Mouse (Mus musculus) thymus, postnatal 36 days (tissue): Measurements from ENCODE around the gene Lifr.

Experiments
- DNase-seq, 2 experiments: peaks; one replicate each; pipeline ENCODE4 v3.0.0; 2022; ENCODE audit warnings: mixed read lengths in 2 of 2

The Lifr gene

DNA sequence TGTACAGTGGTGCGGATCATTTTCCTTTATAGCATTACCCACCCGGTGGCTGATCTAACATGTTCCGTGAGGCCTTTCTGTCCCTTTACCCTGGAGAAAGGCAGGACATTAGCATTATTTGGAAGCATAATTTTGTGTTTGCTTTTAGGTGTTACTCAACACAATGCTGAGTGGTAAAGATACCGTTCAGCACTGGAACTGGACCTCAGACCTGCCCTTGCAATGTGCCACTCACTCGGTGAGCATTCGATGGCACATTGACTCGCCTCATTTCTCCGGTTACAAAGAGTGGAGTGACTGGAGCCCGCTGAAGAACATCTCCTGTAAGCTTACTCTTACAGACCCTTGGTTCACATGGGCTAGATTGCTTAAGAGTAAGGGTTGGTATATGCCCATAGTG, 76.3 kb downstream of the Lifr start:
- DNase-seq: no peak

DNA sequence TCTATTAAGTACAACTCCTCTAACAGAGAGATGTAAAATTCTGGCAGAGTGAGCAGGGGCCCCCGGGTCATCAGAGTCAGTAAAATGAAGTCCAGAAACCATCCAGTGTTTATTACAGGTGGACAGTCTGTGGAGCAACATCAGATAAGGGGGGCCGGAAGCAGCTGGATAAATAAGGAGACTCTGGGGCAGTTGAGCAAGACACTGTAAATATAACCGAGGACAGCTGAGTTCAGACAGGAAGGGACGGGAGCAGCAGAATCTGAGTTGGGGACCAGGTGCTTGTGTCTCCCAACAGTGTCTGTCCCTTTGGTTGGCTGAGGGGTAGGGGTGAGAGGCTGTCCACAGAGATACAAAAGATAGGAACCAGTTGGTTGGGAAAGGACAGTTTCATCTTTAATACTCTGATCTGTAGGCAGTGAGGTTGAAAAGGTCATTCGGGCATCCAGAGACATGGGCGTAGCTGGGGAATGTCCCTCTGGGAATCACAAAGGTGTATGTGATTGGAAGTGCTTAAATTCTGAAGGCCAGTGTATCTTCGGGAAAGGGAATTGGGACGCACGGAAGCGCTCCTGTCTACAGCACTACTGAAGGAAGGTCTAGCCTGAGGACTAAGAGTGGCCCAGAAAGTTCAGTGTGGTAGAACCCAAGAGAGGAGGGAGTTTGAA, 77.0 kb downstream of the Lifr start:
- no peak for DNase-seq

DNA sequence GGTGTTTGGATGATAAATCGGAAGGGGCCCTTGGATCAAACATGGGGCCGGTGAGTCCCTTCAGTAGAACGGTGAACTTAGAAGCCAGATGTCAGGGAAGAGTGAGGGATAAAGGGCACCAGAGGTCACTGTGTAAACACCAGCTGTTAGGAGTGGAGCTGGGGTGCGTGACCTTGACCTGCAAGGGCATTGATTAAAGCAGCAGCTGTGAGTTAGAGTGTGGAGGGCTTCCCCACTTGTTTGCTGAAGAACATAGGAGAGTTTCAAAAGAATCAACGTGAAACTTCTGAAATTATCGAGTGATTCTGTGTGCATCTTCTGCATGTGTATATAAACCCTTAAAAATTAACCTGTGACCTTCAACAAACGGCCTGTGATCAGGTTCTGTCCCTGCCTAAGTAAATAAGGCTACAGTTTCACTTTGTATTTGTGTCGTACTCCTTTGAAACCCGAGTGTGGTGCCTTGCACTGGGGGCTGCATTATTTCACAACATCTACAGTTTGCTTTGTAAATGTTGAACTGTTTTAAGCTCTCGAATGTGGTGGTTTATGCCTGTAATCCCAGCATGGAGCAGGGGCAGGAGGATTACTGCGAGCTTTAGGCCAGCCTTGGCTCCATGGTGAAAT, 77.6 kb downstream of the Lifr start:
- no peak for DNase-seq

DNA sequence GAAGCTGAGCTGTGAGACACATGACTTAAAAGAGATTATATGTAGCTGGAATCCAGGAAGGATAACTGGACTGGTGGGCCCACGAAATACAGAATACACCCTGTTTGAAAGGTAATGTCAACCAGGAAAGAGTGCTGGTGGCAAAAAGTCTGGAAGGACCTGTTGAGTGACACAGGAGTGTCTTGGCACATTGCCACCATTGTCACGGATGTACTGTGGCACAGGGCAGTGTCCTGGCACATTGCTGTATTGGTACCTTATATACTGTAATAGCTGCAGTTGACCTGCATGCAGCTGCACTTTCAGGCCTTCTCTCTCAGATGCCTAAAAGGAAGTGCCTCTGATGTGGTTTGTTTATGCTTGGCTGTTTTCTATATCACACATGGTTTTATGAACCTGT, 82.5 kb downstream of the Lifr start:
- DNase-seq: no peak

DNA sequence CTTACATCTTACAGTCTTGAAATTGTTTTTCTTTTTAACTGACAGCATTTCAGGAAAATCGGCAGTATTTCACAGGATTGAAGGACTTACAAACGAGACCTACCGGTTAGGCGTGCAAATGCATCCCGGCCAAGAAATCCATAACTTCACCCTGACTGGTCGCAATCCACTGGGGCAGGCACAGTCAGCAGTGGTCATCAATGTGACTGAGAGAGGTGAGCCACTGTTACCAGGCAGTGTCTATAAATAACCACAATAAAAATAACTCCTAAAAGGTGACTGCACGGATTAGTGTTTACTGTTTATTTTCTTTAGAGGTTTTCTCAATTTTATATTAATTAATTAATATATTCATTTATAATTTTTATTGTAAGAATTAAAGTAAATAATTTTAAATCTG, 82.9 kb downstream of the Lifr start:
- DNase-seq: no peak

DNA sequence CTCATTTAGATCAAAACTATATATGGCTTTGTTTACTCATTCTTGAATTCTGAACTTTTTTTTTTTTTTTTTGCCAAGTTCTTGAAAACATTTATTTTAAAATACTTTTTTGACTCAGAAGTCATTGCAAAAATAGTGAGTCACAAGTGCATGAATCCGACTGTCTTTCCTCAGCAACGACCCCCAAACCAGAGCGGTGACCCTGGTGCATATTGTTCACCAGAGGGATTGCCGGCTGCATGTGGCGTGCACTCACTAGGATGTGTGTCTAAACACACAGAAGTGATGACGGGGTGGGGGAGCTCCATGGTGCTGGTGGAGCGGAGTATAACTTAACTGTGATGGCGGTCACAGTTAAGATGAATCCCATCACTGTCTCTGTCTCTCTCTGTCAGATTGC, 83.4 kb downstream of the Lifr start:
- no peak for DNase-seq

DNA sequence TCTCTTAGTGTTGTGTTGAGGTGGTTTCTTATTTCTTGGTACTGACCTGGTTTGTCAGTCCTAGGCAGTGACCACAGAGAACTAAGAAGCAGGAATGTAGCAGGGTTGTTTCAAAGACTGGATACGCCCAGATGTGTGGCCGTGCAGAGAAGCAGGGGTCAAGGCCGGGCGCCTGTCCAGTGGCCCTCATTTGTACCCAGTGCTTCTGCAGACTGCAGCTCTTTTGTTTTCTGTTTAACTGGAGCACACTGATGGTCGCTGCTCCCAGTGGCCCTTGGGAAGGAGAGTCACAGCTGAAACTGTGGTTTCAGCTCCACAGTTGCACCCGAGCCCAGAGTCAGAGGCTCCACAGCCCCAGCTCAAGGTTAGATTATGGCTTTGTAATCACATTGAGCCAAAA, 90.2 kb downstream of the Lifr start:
- no peak for DNase-seq

DNA sequence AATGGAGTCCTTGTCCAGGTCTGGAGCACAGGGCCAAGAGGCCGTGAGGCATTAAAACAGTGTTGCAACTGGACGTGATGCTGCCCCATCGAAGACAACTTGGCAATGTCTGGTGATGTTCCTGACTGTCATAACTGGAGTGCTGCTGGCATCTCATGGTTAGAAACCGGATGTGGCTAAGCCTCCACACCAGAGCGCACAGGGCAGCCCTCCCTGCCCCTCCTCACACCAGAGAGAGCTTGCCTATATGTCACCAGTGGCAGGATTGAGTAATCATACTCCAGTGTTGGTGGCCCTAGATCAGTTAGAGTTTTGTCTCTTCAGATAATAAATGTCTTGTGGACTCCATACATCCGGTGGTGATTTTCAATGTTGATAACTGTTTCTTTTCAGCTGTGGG, 97.3 kb downstream of the Lifr start:
- no peak for DNase-seq

DNA sequence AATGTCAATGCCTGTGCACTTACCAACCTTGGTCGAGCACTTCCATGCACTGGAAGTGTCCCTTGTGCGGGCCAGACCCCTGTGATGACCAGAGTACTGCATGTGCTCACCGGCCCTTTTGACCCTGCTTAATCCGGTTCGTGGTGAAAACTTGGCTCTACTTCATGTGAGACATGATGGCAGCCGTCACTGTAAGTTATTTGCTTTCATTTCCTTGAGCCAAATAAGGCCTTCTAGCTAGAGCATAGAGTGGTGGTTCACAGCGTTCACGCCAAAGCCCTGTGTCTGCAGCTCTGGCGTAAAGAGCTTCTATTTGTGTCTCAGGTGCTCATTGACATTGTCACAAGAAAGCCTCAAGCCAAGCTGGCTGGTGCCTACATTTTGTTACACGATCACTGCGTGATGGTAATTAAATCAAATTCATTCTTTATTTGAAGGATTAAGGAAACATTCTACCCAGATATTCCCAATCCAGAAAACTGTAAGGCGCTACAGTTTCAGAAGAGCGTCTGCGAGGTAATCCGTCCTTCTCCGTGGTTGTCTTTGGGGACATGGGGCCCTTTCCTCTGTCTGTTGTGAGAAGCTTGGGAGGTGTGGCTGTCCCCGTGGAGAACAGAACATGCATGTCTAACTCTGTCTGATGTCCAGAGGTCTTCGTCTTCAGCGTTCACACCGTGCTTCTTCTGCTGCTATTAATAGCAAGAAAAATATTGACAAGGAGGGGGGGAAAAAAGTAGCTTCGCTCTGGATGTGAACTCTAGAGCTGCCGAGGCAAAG, 99.5 kb downstream of the Lifr start:
- DNase-seq: no peak

DNA sequence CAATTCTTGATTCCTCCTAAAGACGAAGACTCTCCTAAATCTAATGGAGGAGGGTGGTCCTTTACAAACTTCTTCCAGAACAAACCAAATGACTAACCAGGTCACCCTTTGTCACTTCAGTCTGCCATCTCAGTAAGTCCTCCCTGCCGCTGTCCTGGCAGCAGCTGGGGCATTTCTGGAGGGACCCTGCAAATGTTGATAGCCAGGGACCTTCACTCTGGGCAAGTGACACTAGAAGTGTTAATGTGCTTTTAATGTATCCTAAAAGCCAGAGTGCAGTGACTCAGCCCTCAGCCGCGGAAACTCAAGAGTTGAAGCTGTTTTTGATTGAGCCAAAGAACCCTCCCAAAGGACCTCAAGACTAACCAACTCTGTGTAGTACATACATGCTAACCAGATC, 100.7 kb downstream of the Lifr start:
- DNase-seq: no peak

DNA sequence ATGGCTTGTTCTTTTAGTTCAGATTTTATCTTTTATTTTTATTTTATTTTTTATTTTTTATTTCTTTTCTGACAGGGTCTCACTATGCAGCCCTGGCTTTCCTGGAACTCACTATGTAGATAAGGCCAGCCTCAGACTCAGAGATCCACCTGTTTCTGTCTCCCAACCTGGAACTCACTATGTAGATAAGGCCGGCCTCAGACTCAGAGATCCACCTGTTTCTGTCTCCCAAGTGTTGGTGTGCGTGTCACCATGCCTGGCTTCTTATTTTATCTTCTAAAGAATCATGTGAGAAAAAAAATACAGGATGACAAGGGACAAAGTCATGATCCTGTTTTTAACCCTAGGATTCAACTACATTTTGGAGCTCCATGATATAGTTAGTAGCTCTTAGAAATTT, 102.2 kb downstream of the Lifr start:
- DNase-seq: no peak

DNA sequence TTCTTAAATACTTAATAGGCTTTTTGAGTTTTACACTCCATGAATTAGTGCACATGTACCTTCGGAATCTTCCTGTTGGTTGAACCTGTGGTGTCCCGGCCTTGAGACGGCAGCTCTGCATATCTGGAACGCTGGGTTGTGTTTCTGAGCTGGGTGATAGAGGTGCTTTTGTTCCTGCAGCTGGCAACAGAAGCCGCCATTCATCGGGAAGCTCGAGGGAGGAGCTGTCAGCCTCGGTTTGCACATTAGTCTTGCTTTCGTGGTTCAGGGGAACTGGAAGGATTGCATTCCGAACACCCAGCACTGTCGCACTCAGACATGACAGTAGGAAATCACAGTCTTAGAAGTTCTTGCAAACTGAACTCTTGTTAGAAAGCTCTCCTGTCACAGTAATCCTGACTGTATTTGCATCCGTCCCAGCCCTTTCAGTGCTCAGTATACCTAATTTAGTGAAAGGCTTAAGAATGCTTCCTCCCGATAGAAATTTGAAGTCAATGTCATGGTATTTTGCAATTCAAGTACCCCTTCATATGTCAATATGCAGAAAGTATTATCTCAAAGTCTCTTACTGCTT, 103.8 kb downstream of the Lifr start:
- no peak for DNase-seq

DNA sequence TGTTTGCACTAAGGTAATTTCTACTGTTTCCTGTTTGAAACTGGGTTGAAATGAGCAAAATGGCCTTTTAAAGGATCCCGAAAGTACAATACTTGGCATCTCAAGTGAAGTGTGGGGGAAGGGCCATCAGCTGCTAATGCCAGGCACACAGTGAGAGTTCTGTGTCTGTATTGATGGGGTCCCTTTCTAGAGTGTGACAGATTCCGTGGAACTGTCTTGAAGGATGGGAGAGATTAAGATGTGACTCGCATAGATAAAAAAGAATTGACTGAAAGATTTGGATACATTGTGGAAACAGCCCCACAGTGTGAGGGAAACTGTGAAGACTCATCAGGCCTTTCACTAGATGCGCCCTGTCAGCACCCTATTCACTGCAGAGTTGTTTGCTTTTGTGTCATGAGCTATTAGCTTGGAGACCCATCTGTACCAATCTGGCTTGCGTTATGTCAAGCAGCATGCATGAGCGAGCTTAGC, 104.4 kb downstream of the Lifr start:
- no peak for DNase-seq

DNA sequence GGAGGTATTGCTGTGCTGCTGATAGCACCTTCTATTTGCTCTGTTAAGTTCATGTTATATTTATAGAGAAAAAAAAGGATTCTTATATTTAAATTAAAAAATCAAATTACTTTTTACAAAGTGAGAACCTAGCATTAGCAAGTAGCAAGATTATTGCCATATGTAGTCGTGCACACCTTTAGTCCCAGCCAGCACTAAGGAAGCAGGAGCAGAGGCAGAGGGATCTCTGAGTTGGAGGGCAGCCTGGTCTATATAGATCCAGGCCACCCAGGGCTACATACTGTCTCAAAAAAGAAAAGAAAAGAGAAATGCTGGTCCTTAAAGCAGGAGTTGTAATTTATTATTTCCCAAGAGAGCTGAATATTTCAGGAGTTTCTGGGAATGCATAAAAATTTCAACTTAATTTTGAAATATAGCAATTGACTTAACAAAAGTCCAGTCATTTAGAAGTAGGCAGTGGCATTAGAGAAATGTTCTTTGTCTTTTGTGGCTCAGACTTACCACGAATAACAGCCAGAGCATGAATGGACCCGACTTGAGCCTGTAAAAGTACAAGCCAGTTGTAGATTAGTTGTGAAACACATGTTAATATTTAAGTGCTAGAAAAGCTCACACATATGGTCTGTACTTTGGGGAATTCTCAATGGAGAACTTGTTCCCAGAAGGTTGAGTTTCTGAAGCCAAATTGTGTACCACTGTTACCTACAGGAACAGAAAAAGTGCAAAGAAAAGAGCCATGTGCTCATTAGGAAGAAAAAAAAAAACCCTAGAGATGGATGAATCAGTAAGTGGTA, 107.4 kb downstream of the Lifr start:
- no peak for DNase-seq

DNA sequence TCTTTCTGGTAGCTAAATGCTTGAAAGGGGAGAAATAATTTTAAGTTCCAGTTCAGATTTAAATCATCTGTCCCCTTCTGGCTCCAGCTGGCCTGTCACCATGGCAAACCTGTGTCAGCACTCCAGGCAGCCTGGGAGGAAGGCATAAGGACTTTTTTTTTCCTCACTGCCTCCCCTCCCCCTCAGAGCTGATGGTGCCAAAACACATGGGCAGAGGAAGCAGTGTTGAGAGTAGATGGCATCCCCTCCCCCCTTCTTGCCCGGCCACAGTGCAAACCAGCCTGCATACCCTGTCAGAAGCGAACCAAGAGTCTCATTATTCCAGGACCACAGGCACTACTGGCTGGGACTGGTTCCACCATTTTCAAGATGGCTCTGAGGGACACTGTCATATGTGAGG, 108.4 kb downstream of the Lifr start:
- DNase-seq: no peak

DNA sequence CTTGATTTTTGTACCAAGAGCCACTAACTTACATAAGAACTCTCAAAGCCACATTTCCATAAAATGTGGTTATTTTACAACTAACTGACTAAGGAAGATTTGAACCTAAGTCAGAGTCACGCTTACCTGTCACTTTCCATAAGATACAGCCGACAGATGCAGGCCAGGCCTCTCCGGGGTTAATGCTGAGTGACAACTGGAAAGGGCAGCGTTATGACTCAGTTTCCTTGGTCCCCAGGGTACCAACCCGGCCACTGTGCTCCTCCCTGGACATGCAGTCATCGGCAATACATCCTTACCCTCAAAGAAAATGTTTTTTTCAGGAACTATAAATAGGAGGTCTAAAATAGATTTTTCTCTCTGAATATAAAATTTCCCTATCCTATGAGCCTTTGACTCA, 109.9 kb downstream of the Lifr start:
- DNase-seq: no peak

DNA sequence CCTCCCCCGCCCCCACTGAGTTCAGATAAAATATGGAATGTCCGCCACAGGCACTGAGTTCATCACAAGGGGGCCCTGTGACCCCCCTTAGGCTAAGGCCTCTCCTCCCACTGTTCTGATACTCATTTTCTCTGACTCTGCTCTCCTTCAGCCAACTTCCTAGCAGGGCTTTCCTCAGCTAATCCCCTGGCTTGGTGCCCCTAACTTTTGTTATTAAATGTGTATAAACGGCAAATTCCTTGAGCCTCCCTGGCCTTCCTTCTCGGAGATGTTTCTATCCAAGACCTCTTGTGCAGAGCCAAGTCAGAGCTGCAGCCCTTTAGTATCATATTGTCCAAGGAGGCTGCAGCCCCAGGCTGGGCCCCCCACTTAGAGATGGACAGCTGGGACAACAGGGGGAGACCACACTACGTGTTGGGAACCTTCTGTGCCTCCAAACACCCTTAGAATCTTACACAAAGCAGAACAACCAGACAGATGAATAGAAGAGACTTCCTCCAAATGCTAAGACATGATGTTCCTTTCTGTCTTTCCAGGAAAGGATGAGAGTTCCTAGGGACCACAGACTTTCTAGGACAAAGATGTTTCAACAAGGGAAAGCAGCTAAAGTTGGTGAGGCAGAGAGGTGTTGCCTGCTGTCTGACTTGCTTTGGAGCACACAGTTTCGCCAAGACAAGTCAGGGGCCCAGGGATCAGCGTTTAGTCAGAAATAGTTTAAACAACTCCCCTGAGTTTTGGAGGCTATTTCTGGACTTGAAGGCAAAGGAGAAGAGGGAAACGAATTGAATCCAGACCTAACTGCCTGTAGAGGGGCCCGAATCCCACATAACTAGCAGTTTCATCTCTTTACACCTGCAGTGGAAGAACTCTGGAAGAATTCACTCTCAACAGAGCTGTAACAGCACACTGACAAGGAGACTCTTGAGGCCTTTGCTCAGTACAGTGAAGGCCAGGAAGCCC, 111.3 kb downstream of the Lifr start:
- DNase-seq: no peak

DNA sequence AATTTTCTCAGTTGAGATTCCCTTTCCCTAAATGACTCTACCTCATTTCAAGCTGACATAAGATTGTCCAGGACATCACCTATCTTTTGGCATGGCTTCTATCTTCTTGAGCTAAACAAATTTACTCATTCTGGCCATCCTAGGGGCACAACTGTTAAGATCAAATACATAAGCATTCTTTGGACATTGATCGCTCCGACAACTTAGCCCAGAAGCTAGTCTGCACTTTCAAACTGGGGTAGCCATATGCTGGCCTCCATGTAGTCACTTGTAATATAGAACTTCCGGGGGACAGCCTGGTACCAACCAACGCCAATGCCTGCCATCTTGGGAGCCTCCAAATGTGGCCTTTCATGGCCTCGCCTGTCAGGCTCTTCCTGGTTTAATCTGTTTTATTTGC, 112.6 kb downstream of the Lifr start:
- no peak for DNase-seq

DNA sequence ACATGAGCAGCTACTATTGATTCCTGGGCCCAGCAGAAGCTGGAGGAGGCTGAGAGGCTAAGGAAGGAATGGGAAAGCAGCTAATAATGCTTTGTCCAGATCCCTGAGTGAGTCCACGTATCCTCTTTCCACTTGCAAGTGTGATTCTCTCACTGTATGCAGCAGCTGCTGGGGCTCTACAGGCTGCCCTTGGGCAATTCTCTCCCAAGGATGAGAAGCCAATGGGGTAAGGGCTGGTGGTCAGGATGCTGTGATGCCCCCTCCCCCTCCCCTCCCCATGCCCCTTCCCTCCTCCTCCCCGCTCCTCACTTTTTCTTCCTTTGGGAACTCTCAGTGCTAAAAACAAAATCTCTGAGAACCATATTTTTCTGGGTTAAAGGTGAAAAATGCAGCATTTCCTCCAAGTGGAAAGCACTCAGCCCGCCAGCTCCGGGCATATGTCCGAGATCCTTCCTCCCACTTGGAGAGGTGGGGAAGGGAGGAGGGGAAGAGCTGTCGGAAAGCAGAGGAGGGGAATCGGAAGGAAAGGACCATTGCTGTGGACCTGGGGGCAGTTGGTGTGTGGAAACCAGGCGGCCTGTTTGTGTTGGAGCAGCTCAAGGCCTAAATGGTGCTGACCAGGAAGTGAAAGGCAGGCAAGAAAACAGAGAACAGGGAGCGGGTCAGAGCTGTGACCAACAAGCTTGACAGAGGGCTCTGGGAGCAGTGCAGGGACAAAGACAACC, 113.4 kb downstream of the Lifr start:
- DNase-seq: no peak

DNA sequence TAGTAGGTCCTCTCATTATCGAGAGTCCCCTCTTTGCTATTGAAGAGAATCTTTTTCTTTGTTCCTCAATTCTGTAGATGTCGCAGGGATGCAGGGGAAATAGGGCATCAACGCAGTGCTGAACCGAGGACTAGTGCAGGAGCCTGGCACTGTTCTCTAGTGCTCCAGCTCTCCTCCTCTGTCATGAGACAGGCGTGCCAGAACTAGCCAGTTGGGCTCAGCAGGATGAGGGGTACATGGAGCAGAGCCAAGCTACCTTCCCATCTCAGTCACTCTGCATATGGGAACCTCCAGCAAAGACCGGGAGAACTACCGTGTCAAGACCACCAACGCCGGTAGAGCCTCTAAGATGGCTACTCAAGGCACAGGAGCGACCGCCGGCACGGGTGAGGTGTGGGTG, 114.5 kb downstream of the Lifr start:
- no peak for DNase-seq

DNA sequence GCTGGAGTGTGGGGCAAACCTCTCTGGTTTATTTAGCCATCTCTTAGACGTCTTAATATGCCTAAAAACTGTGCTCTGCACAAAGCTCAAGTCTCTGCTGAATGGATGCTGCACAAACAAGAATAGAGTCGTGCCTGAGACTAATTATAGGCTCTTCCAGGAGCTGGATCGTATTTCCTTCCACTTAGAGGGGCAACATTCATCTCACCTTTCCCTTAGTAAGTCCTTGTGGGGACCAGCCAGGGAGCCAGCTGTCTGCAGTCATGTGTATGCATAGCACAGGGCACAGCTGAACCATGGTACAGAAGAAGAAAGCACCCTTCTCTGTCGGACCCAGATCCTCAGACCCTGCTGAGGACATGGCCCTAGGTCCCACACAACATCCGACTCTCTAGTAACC, 115.7 kb downstream of the Lifr start:
- no peak for DNase-seq
